Mouse (Mus musculus) forebrain, embryonic 13.5 days (tissue): Measurements from ENCODE around the gene Pbrm1. TPM values are rescaled to one million over a fixed set of nuclear protein-coding genes. Genes with fewer than 3 reads are reported as not detected.
A peak's percentile ranks its signal among the peaks of the same experiment; 100 is the strongest.

Experiments used
- ATAC-seq: fragments of 200-750 bp; cut with Nextera tagmentation; 2 replicates; pipeline ENCODE4 v1.8.0; 2017
- H3K27ac ChIP-seq: fragments of 300-500 bp; sonication (generic); 2 replicates; pipeline ENCODE4 v1.5.1; 2015; ENCODE audit warnings: inconsistent platforms, mild to moderate bottlenecking, moderate library complexity
- H3K27me3 ChIP-seq: fragments of 300-500 bp; sonication (generic); 2 replicates; pipeline ENCODE4 v1.6.1; 2015; ENCODE audit warnings: mild to moderate bottlenecking, inconsistent platforms
- H3K36me3 ChIP-seq: fragments of 300-500 bp; sonication (generic); 2 replicates; pipeline ENCODE4 v1.6.1; 2015; ENCODE audit warnings: mild to moderate bottlenecking, inconsistent platforms; ENCODE audit not compliant: poor library complexity, severe bottlenecking
- H3K4me1 ChIP-seq: fragments of 300-500 bp; sonication (generic); 2 replicates; pipeline ENCODE4 v1.6.1; 2015; ENCODE audit warnings: inconsistent platforms
- H3K4me2 ChIP-seq: fragments of 300-500 bp; sonication (generic); 2 replicates; pipeline ENCODE4 v1.6.1; 2015; ENCODE audit warnings: inconsistent platforms, mild to moderate bottlenecking, moderate library complexity
- H3K4me3 ChIP-seq: fragments of 300-500 bp; sonication (generic); 2 replicates; pipeline ENCODE4 v1.5.1; 2015; ENCODE audit warnings: mild to moderate bottlenecking, inconsistent platforms
- H3K9ac ChIP-seq: fragments of 300-500 bp; sonication (generic); 2 replicates; pipeline ENCODE4 v1.6.1; 2015; ENCODE audit warnings: mild to moderate bottlenecking, inconsistent platforms
- H3K9me3 ChIP-seq: fragments of 300-500 bp; sonication (generic); replicated peaks from 2 replicates; pipeline ENCODE4 v1.6.1; 2016; ENCODE audit warnings: inconsistent platforms
- WGBS: fragments of 180-500 bp; shearing (Covaris S2); methylation state at CpG from one replicate; pipeline ENCODE4 v1.1.7; 2015; 5-methylcytosine and 5-hydroxymethylcytosine counted together
- polyA plus RNA-seq: library from polyadenylated mRNA; unstranded; fragments of >200 nt; fragmentation: Nextera tagmentation; extraction: Ambion mirVana; gene quantifications from 2 replicates; pipeline ENCODE4 v1.2.1, GENCODE M21; 2015

Pbrm1 gene
- 166 and 170 TPM in 2 replicates for polyA plus RNA-seq

DNA sequence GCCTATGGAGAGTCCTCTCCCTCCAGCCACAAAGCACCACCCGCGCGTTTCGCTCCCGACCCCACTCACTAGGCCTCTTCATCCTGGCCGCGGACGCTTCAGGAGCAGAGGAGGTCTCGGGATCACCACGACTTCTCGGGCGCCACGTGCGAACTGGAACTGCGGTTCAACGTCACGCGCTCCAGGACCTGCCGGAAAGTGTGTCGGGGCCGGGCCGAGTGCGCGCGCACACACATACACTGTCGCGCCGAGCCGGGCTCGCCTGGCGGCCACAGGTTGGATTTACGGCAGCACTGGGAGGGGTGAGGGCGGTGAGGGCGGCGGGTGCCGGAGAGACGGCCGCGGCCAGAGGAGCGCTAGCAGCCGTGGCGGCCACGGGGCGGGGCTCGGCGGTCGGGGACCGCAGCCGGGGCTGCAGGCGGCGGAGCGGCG lies at the start of gene Pbrm1, which contains the start of gene Gnl3:
Gene Pbrm1 (plus strand): TSS at position 279 of the 432 bp plus-strand sequence.
Gene Gnl3 (minus strand): TSS at position 293 of the 432 bp plus-strand sequence.
- peaks cover 52% of the 10 kb centered on the region for H3K36me3 ChIP-seq

DNA sequence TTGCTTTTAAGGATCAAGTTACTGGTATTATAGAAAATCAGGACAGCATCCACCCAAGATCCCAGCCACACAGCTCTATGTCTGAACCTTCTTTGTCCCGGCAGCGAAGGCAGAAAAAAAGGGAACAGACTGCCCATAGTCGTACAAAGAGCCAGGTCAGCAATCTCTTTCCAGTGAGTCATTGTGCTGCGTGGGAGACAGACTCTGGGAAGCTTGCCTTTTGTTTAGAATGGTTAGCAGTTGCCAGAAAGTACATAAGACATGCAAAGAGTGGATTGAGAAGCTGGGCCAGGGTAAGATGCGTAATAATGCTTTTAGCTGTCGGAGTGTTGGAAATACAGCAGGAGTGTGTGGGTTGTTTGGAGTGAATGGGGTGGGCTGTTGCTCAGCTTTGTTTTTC lies 44.7 kb upstream of the Pbrm1 start:
- H3K36me3 ChIP-seq: peaks cover 46% of the 10 kb centered on the region
- WGBS: 49% methylated on average over 6 of the region's 6 CpGs

More for the DNA sequence above, at the start of gene Pbrm1, which contains the start of gene Gnl3:
- no peaks in the 10 kb centered on the region for H3K27me3 ChIP-seq
- no peaks in the 10 kb centered on the region for H3K9me3 ChIP-seq
- under 1% methylated on average over 49 of the region's 53 CpGs for whole genome bisulfite sequencing
- ATAC-seq: peak; percentile 96
- H3K4me1 ChIP-seq: peaks cover 43% of the 10 kb centered on the region
- peak within 1 kb of the TSS; percentile 78 for H3K4me3 ChIP-seq
- H3K9ac ChIP-seq: peak within 1 kb of the TSS; percentile 88
- H3K27ac ChIP-seq: peak within 1 kb of the TSS; percentile 99
- peak within 1 kb of the TSS; percentile 88 for H3K4me2 ChIP-seq

DNA sequence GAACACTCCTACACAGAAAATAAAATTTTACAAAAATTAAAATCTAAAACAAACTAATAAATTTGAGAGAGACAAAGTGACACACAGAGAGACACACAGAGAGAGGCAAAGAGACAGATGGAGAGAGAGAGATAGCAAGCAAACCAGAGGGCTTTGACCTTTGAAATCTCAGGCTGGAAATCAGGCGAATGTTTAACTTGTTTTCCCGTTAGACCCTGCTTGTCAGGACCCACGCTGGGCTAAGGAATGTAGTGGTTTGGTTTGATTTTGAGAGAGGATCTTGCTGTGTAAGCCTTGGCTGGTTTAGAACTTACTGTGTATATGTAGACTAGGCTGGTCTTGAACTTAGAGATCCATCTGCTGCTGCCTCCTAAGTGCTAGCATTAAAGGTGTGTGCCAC lies 42.7 kb upstream of the Pbrm1 start:
- Histone ChIP-seq H3K9ac (no peak overlapping the region), H3K4me1 (no peaks in the 10 kb centered on the region), H3K27me3 (no peaks in the 10 kb centered on the region), H3K4me2 (no peak overlapping the region), H3K9me3 (no peaks in the 10 kb centered on the region), H3K36me3 (peaks cover 46% of the 10 kb centered on the region), H3K4me3 (no peak overlapping the region), H3K27ac (no peak overlapping the region)
- WGBS: 87% methylated on average over 3 of the region's 3 CpGs
- no peak for ATAC-seq

More for the DNA sequence above, 44.7 kb upstream of the Pbrm1 start:
- no peaks in the 10 kb centered on the region for H3K4me1 ChIP-seq
- no peak overlapping the region for H3K4me3 ChIP-seq
- H3K27ac ChIP-seq: no peak overlapping the region
- no peaks in the 10 kb centered on the region for H3K9me3 ChIP-seq
- H3K4me2 ChIP-seq: no peak overlapping the region
- no peak overlapping the region for H3K9ac ChIP-seq
- no peaks in the 10 kb centered on the region for H3K27me3 ChIP-seq
- no peak for ATAC-seq

DNA sequence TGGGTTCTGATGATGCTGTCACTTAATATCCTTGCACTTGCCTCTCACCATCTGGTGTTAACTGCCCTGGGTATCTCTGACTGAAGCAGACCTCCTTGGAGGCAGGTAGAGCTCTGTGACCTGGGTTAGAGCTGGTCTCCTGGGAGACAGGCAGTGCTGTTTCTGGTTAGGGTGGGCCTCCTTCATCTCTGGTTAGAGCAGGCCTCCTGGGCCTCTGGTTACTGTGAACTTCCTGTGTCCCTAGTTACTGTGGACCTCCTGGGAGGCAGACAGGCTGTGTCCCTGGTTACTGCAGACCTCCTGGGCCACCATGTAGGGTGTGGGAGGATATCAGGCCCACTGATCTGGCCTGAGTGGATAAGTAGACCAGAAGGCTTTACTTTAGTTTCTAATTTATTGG lies 22.5 kb upstream of the Pbrm1 start:
- no peak for ATAC-seq
- no peak overlapping the region; the same call in 1 of the 2 replicates for H3K9ac ChIP-seq
- H3K4me1 ChIP-seq: peaks cover 10% of the 10 kb centered on the region
- peaks cover 23% of the 10 kb centered on the region for H3K36me3 ChIP-seq
- H3K4me3 ChIP-seq: no peak overlapping the region
- H3K27ac ChIP-seq: no peak overlapping the region
- H3K27me3 ChIP-seq: no peaks in the 10 kb centered on the region
- H3K4me2 ChIP-seq: no peak overlapping the region
- no peaks in the 10 kb centered on the region for H3K9me3 ChIP-seq

DNA sequence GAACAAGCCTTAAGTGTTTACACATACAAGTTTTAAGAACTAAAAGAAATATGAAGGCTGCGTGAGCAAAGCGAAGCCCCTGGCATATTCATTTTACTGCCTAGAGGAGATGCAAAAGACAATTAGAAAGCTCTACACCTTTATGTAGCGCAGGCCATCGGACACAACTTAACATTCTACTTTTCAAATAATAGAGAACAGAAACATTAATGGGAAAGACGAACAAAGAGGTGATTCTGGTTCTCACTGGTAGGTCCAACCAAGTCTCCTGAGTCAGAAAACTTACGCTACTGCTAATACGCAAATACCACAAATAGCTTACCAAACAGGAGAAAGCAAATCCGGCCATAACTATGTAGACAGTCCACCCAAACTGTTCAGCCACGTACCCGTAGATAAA lies 18.6 kb upstream of the Pbrm1 start:
- no peak for ATAC-seq
- H3K36me3 ChIP-seq: peaks cover 23% of the 10 kb centered on the region
- H3K4me2 ChIP-seq: peak overlapping the region; percentile 84
- peak overlapping the region; percentile 96 for H3K4me3 ChIP-seq
- H3K27ac ChIP-seq: no peak overlapping the region
- peak overlapping the region; percentile 96 for H3K9ac ChIP-seq
- H3K4me1 ChIP-seq: peaks cover 18% of the 10 kb centered on the region
- H3K27me3 ChIP-seq: no peaks in the 10 kb centered on the region
- WGBS: 66% methylated on average over 10 of the region's 10 CpGs
- H3K9me3 ChIP-seq: no peaks in the 10 kb centered on the region

DNA sequence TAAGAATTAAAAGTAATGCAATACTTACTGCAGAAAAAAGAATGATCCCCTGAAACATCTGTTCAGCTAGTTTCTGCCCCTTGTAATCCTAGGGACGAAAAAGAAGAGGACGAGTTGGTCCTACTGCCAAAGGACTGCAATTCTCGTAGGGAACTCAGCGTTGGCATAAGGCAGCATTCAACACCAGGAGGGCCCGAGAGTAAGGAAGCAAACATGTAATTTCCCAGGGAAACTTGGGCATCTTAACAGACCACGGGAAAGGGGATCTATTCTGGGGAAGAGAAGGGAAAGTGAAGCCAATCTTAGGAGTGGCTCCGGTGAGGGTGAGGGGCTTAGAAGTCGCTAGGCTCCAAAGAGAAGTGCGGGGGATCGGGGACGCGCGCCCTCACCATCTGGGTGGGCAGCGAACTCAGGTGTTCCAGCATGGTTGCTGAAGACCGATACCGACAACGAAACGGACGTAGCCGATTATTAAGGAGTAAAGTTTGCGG lies 18.1 kb upstream of the Pbrm1 start:
- ATAC-seq: peak; percentile 52
- H3K36me3 ChIP-seq: peaks cover 23% of the 10 kb centered on the region
- no peaks in the 10 kb centered on the region for H3K9me3 ChIP-seq
- H3K9ac ChIP-seq: peak overlapping the region; percentile 96
- H3K4me3 ChIP-seq: peak overlapping the region; percentile 96
- no peaks in the 10 kb centered on the region for H3K27me3 ChIP-seq
- H3K4me2 ChIP-seq: peak overlapping the region; percentile 84
- no peak overlapping the region for H3K27ac ChIP-seq
- under 1% methylated on average over 21 of the region's 21 CpGs for WGBS
- H3K4me1 ChIP-seq: peaks cover 18% of the 10 kb centered on the region

DNA sequence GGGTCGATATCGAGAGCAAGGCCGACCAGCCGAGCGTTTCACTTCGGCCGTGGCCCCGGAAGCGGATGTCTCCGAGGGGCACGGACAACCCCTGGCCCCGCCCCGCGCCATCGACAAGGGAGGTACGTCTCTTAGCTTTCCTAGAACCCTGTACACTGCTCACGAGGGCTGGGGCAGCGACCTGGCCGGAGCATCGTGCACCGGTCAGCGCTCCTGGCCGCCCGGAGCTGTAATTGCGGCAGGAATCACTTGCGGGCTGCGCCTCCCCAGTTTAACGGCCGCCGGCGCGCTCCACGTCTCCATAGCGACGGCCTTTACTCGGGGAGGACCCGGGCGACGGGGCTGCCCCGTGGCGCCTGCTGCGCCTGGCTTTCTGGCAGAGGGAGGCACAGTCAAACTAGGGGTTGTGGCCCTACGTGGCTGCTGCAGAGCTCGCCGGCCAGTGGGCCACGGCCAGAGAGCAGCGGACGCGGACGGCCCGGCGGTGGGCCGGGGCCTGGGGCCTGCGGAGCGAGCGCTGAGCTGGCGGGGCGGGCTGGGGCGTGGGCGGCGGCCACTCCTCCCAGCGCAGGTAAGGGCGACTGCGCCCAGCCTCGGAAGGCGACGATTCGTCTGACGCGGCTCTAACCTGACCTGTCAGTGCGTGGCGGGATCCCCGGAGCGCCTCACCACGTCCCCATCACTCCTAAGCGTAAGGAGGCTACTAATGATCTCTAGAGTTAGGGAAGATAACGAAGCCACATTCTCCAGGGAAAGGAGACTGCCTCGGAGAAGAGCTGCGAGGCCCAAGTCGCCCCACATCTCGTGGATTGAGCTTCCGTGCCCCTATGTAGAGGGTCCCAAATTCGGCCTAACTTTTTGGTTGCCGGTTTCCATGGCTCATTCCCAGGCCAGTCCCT lies 17.4 kb upstream of the Pbrm1 start, which contains the start of the genes Glt8d1 and Spcs1:
Gene Glt8d1 (plus strand): TSS at position 94 of the 899 bp plus-strand sequence.
Gene Spcs1 (minus strand): TSS at position 366 of the 899 bp plus-strand sequence.
- Histone ChIP-seq H3K4me1 (peaks cover 18% of the 10 kb centered on the region), H3K9ac (peak within 1 kb of the TSS; percentile 96), H3K9me3 (no peaks in the 10 kb centered on the region), H3K4me2 (peak within 1 kb of the TSS; percentile 84), H3K4me3 (peak within 1 kb of the TSS; percentile 96), H3K27ac (peak within 1 kb of the TSS; percentile 89), H3K36me3 (peaks cover 19% of the 10 kb centered on the region; the same call in 1 of the 2 replicates), H3K27me3 (no peaks in the 10 kb centered on the region)
- ATAC-seq: peak; percentile 96
- under 1% methylated on average over 84 of the region's 84 CpGs for WGBS

DNA sequence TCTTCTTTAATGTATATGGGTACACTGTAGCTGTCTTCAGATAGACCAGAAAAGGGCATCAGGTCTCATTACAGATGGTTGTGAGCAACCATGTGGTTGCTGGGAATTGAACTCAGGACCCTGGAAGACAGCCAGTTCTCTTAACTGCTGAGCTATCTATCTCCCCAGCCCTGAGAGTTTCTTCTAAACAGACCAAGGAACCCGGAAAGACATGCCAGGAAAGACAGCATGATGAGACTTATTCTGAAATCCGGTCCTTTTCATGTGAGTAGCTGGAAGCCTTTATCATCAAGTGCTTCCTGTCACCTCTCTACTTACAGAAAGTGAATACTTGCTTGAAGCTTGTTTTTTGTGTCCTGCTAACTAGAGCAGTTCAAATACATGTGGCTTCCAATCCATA lies 14.4 kb upstream of the Pbrm1 start:
- H3K27me3 ChIP-seq: no peaks in the 10 kb centered on the region
- peaks cover 18% of the 10 kb centered on the region for H3K4me1 ChIP-seq
- ATAC-seq: no peak
- WGBS: 90% methylated on average over 2 of the region's 2 CpGs
- no peak overlapping the region for H3K27ac ChIP-seq
- no peak overlapping the region for H3K4me2 ChIP-seq
- H3K36me3 ChIP-seq: peaks cover 25% of the 10 kb centered on the region
- H3K9ac ChIP-seq: no peak overlapping the region
- H3K9me3 ChIP-seq: no peaks in the 10 kb centered on the region
- no peak overlapping the region for H3K4me3 ChIP-seq

DNA sequence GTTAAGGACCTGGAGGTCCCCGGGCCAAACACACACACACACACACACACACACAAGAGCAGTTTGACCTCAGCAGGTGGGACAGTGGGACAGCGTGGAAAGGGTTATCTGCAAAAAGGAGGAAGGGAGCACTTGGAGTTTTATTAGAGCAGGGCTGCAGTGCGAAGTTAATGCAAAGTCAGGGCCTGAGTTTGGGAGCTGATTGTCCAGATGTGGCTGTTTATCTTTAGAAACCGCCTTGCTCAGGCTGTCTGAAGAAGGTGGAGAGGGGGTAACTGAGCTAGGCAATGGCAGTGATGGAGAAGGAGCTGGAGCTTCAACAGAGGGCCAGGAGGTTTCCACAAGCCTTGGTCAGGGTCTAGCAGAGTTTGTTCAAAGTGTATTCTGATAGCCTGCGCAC lies 12.2 kb upstream of the Pbrm1 start:
- Histone ChIP-seq H3K4me3 (no peak overlapping the region), H3K27ac (no peak overlapping the region), H3K27me3 (no peaks in the 10 kb centered on the region), H3K4me1 (peaks cover 8% of the 10 kb centered on the region), H3K36me3 (peaks cover 47% of the 10 kb centered on the region), H3K9me3 (no peaks in the 10 kb centered on the region), H3K9ac (no peak overlapping the region), H3K4me2 (no peak overlapping the region)
- ATAC-seq: no peak
- 89% methylated on average over 5 of the region's 5 CpGs for WGBS

DNA sequence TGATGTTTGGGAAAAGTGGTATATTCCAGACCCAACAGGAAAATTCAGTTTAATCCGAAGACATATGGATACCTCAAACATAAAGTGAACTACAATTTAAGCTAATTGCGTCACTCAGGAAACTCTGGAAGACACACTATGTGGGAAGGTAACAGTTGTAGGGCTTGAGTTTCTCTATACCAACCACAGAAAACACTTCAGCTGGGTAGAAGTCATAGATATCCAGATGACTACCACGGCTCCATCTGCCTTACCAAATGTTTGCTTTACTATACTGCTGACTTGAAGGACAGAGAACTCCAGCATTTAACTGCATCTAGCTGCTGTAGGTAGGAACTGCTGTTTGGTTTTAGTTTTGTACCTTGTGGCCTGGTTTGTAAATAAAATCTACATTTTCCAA lies 7.3 kb upstream of the Pbrm1 start:
- no peak overlapping the region for H3K27ac ChIP-seq
- no peak overlapping the region for H3K9ac ChIP-seq
- H3K9me3 ChIP-seq: no peaks in the 10 kb centered on the region
- H3K4me2 ChIP-seq: no peak overlapping the region
- H3K4me1 ChIP-seq: no peaks in the 10 kb centered on the region
- H3K36me3 ChIP-seq: peaks cover 95% of the 10 kb centered on the region
- H3K27me3 ChIP-seq: no peaks in the 10 kb centered on the region
- WGBS: 95% methylated on average over 3 of the region's 3 CpGs
- no peak overlapping the region for H3K4me3 ChIP-seq
- ATAC-seq: no peak

DNA sequence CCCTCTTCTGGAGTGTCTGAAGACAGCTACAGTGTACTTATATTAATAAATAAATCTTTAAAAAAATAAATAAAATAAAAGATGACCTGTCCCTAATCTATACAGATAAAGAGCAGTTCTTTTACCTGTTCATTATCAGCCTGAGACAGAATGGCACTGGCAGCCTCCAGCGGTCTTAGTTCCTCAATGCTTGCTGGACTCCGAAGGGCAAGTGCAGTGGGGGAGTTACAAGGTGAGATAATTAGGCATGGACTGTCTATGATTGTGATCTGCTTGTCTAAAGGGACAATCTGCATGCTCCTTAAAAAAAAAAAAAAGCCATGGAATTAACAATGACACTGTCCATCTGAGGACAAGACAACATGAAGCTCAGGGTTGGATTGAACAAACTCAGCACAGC lies 5.0 kb upstream of the Pbrm1 start:
- H3K27me3 ChIP-seq: no peaks in the 10 kb centered on the region
- 97% methylated on average over 2 of the region's 2 CpGs for WGBS

DNA sequence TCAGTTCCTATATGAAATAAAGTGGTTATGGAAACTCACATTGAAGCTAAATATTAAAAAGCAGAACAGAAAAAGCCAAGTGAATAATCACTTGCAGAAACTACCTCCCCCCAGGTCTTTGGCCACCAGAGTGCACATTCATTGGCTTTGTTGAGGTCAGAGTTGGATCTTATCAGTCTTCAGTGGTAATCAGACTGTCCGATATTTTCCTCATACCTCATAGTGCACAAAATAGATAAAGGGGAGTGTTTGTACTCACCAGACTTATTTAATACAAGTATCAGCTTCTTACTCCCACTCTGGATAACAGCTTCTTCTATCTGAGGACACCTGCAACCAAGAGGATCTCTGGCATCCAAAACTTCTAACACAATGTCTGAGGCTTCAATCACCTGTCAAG lies 2.9 kb upstream of the Pbrm1 start:
- Histone ChIP-seq H3K9me3 (no peaks in the 10 kb centered on the region), H3K9ac (no peak overlapping the region), H3K4me3 (no peak overlapping the region), H3K27me3 (no peaks in the 10 kb centered on the region), H3K36me3 (peaks cover 64% of the 10 kb centered on the region), H3K27ac (no peak overlapping the region), H3K4me2 (no peak overlapping the region), H3K4me1 (peaks cover 26% of the 10 kb centered on the region)
- ATAC-seq: no peak
- WGBS: 83% methylated on average over 1 of the region's 1 CpGs

More for the DNA sequence above, 5.0 kb upstream of the Pbrm1 start:
- no peak for ATAC-seq
- Histone ChIP-seq H3K9me3 (no peaks in the 10 kb centered on the region), H3K4me2 (no peak overlapping the region), H3K4me1 (peaks cover 15% of the 10 kb centered on the region), H3K27ac (no peak overlapping the region), H3K4me3 (no peak overlapping the region), H3K36me3 (peaks cover 84% of the 10 kb centered on the region), H3K9ac (no peak overlapping the region)
